Mouse (Mus musculus) Muller cell, postnatal 12 days (primary cell): ENCODE measurements around the gene Nlgn1.
"Not testable (repeated sequence)": the region's sequence is repeated elsewhere in the genome, so short reads cannot be mapped to it uniquely, and the experiment has no call there.

Source experiments
- DNase-seq: peaks from one replicate; pipeline ENCODE4 v3.0.0-alpha.2; 2015; ENCODE audit errors: inconsistent ontology term

The Nlgn1 gene

GRCm38 (mm10) chr3:25658006-25658405 lies 674.3 kb downstream of the Nlgn1 start:
- no peak for DNase-seq

GRCm38 (mm10) chr3:25657074-25657473 lies 675.2 kb downstream of the Nlgn1 start:
- no peak for DNase-seq

- no peak for DNase-seq
These were observed 679.2 kb downstream of the Nlgn1 start for GRCm38 (mm10) chr3:25653010-25653409.

- no peak for DNase-seq
These were observed 686.2 kb downstream of the Nlgn1 start for GRCm38 (mm10) chr3:25645895-25646691.

- DNase-seq = no peak
These were observed 703.1 kb downstream of the Nlgn1 start for GRCm38 (mm10) chr3:25629198-25629597.

GRCm38 (mm10) chr3:25606597-25606996 lies 725.7 kb downstream of the Nlgn1 start:
- DNase-seq = no peak

- DNase-seq = peak; percentile 67
These were observed 734.7 kb downstream of the Nlgn1 start for GRCm38 (mm10) chr3:25597513-25597912.

GRCm38 (mm10) chr3:25575526-25575925 lies 756.7 kb downstream of the Nlgn1 start:
- DNase-seq = peak; percentile 49

- no peak for DNase-seq
These were observed 757.4 kb downstream of the Nlgn1 start for GRCm38 (mm10) chr3:25574840-25575239.

- not testable (repeated sequence) for DNase-seq
These were observed 773.7 kb downstream of the Nlgn1 start for GRCm38 (mm10) chr3:25558513-25558912.

GRCm38 (mm10) chr3:25549097-25549496 lies 783.2 kb downstream of the Nlgn1 start:
- not testable (repeated sequence) for DNase-seq

- DNase-seq = not testable (repeated sequence)
These were observed 808.0 kb downstream of the Nlgn1 start for GRCm38 (mm10) chr3:25524236-25524635.

GRCm38 (mm10) chr3:25463051-25463450 lies 869.2 kb downstream of the Nlgn1 start:
- no peak for DNase-seq

GRCm38 (mm10) chr3:25456250-25456860 lies 875.9 kb downstream of the Nlgn1 start:
- DNase-seq = no peak

GRCm38 (mm10) chr3:25452314-25452713 lies 879.9 kb downstream of the Nlgn1 start:
- DNase-seq = no peak

- no peak for DNase-seq
These were observed 881.8 kb downstream of the Nlgn1 start for GRCm38 (mm10) chr3:25450471-25450870.

- no peak for DNase-seq
These were observed 882.9 kb downstream of the Nlgn1 start for GRCm38 (mm10) chr3:25449356-25449755.

GRCm38 (mm10) chr3:25447181-25447580 lies 885.1 kb downstream of the Nlgn1 start:
- DNase-seq = no peak

GRCm38 (mm10) chr3:25443657-25444056 lies 888.6 kb downstream of the Nlgn1 start:
- no peak for DNase-seq

- DNase-seq = no peak
These were observed 889.6 kb downstream of the Nlgn1 start for GRCm38 (mm10) chr3:25442617-25443016.

- DNase-seq = no peak
These were observed 905.3 kb downstream of the Nlgn1 start for GRCm38 (mm10) chr3:25426931-25427330.

- DNase-seq = no peak
These were observed 920.3 kb downstream of the Nlgn1 start for GRCm38 (mm10) chr3:25412003-25412402.
